Comparison of ENCODE assay signal across 12 mouse cellular contexts in genomic region chr17:25224586-25225222, GRCm38 (mm10). TPM values are rescaled to one million over a fixed set of nuclear protein-coding genes. Genes with fewer than 3 reads are reported as not detected.
A peak's percentile ranks its signal among the peaks of the same experiment; 100 is the strongest.
DNase-seq lines count a peak whose midpoint lies in the region; ATAC-seq and TF ChIP-seq lines count a peak whose summit lies in the region.
"Had no signal": no experiment of that assay in that cellular context is flagged by ENCODE, and none has a peak within 500 bp of the region (broad histone marks: within the 10 kb centered on the region; RNA-seq: fewer than 3 reads in every experiment).

No protein-coding gene starts in this region.

- no peak for ATAC-seq in heart, embryonic 13.5 days (ENCODE audit: extremely low read depth, insufficient number of reproducible peaks, low FRiP score, low TSS enrichment)
- peak; percentile 86 for ATAC-seq in inflammation-experienced regulatory T-cells, adult 6 months
- no peak for ATAC-seq in neural tube, embryonic 15.5 days (ENCODE audit: low FRiP score)
- no peak for ATAC-seq in midbrain, embryonic 14.5 days (ENCODE audit: low FRiP score, low TSS enrichment)
- ATAC-seq: forebrain, embryonic 15.5 days had no signal

- peak overlapping the region; percentile 77; the same call in 1 of the 2 replicates for H3K27ac ChIP-seq in heart, embryonic 13.5 days (replicated peaks)
- peak overlapping the region; percentile 73 for H3K27ac ChIP-seq in small intestine, adult 2 months (ENCODE audit: insufficient read depth, low read depth, low read length)
- H3K27ac ChIP-seq in midbrain, embryonic 10.5 days (replicated peaks): no peak overlapping the region
- H3K27ac ChIP-seq in neural tube, embryonic 15.5 days (replicated peaks): no peak overlapping the region
- no peak overlapping the region for H3K27ac ChIP-seq in midbrain, embryonic 14.5 days (replicated peaks; ENCODE audit: low read depth, low read length)
- H3K27ac ChIP-seq: forebrain, embryonic 15.5 days had no signal

- TF ChIP-seq POLR2A in small intestine, adult 2 months (IDR thresholded peaks at IDR 0.05; ENCODE audit: low read depth, low read length): no peak

- peak overlapping the region; percentile 69; the same call in 1 of the 2 replicates for H3K9ac ChIP-seq in heart, embryonic 13.5 days
- H3K9ac ChIP-seq in neural tube, embryonic 15.5 days (replicated peaks): no peak overlapping the region
- H3K9ac ChIP-seq in midbrain, embryonic 14.5 days (replicated peaks; ENCODE audit: low read length): no peak overlapping the region
- H3K9ac ChIP-seq: forebrain, embryonic 15.5 days had no signal

- H3K9me3 ChIP-seq in heart, embryonic 13.5 days: no peaks in the 10 kb centered on the region
- no peaks in the 10 kb centered on the region for H3K9me3 ChIP-seq in midbrain, embryonic 10.5 days (replicated peaks)
- H3K9me3 ChIP-seq in neural tube, embryonic 15.5 days (replicated peaks): no peaks in the 10 kb centered on the region
- no peaks in the 10 kb centered on the region for H3K9me3 ChIP-seq in midbrain, embryonic 14.5 days (ENCODE audit: control insufficient read depth, low read length)
- H3K9me3 ChIP-seq: forebrain, embryonic 15.5 days had no signal

- DNase-seq in heart, postnatal 4 days: no peak
- peak; percentile 78 for DNase-seq in CD4-positive, CD25-positive, alpha-beta regulatory T cell, adult 2 months (ENCODE audit: low read depth, low spot score)
- no peak for DNase-seq in midbrain, embryonic 10.5 days (ENCODE audit: low spot score)
- DNase-seq in midbrain, embryonic 14.5 days: no peak
- DNase-seq: kidney, adult 11 months; left cerebral cortex, postnatal 4 days; spleen, adult 18-20 months had no signal

- H3K4me1 ChIP-seq in heart, embryonic 13.5 days: peaks cover 18% of the 10 kb centered on the region
- H3K4me1 ChIP-seq in small intestine, adult 2 months (ENCODE audit: control insufficient read depth, insufficient read depth, insufficient read length, low read length): peaks cover 2% of the 10 kb centered on the region; the same call in 1 of the 2 replicates
- peaks cover 20% of the 10 kb centered on the region for H3K4me1 ChIP-seq in midbrain, embryonic 10.5 days
- peaks cover 28% of the 10 kb centered on the region for H3K4me1 ChIP-seq in neural tube, embryonic 15.5 days
- peaks cover 10% of the 10 kb centered on the region; the same call in 1 of the 2 replicates for H3K4me1 ChIP-seq in midbrain, embryonic 14.5 days (ENCODE audit: control insufficient read depth, insufficient read depth, low read length)

- 0 out of 2 replicates have a peak, but pooled peaks cover 4% of the 10 kb centered on the region for H3K27me3 ChIP-seq in heart, embryonic 13.5 days (replicated peaks)
- no peaks in the 10 kb centered on the region for H3K27me3 ChIP-seq in small intestine, adult 2 months (ENCODE audit: control insufficient read depth, insufficient read depth, low read length)
- peaks cover 13% of the 10 kb centered on the region for H3K27me3 ChIP-seq in midbrain, embryonic 10.5 days (ENCODE audit: low read depth, poor library complexity, severe bottlenecking)
- H3K27me3 ChIP-seq in neural tube, embryonic 15.5 days (replicated peaks): no peaks in the 10 kb centered on the region
- H3K27me3 ChIP-seq in midbrain, embryonic 14.5 days (ENCODE audit: control insufficient read depth, insufficient read depth, low read length): no peaks in the 10 kb centered on the region
- H3K27me3 ChIP-seq: forebrain, embryonic 15.5 days had no signal

- WGBS in heart, embryonic 13.5 days: 79% methylated on average over 7 of the region's 7 CpGs
- WGBS in small intestine, adult 2 months: 80% methylated on average over 7 of the region's 7 CpGs
- WGBS in midbrain, embryonic 10.5 days: 87% methylated on average over 7 of the region's 7 CpGs
- WGBS in neural tube, embryonic 15.5 days: 88% methylated on average over 7 of the region's 7 CpGs
- 90% methylated on average over 7 of the region's 7 CpGs for WGBS in midbrain, embryonic 14.5 days

- peak overlapping the region; percentile 61 for H3K4me3 ChIP-seq in heart, embryonic 13.5 days
- H3K4me3 ChIP-seq in small intestine, adult 2 months (ENCODE audit: low read depth, low read length): no peak overlapping the region
- H3K4me3 ChIP-seq in midbrain, embryonic 10.5 days: no peak overlapping the region; the same call in 1 of the 2 replicates
- H3K4me3 ChIP-seq in neural tube, embryonic 15.5 days (replicated peaks): no peak overlapping the region
- H3K4me3 ChIP-seq in midbrain, embryonic 14.5 days (replicated peaks; ENCODE audit: low read depth, low read length): no peak overlapping the region
- H3K4me3 ChIP-seq: forebrain, embryonic 15.5 days had no signal

- TF ChIP-seq CTCF in small intestine, adult 2 months (IDR thresholded peaks at IDR 0.05; ENCODE audit: extremely low read depth, insufficient read length, insufficient replicate concordance, low read depth, low read length): no peak

- H3K36me3 ChIP-seq in heart, embryonic 13.5 days: peaks cover 46% of the 10 kb centered on the region
- H3K36me3 ChIP-seq in small intestine, adult 2 months (ENCODE audit: control insufficient read depth, insufficient read depth, low read length): peaks cover 3% of the 10 kb centered on the region; the same call in 1 of the 2 replicates
- peaks cover 21% of the 10 kb centered on the region for H3K36me3 ChIP-seq in midbrain, embryonic 10.5 days
- peaks cover 29% of the 10 kb centered on the region for H3K36me3 ChIP-seq in neural tube, embryonic 15.5 days
- peaks cover 26% of the 10 kb centered on the region for H3K36me3 ChIP-seq in midbrain, embryonic 14.5 days (ENCODE audit: control insufficient read depth, insufficient read depth, low read length)
- H3K36me3 ChIP-seq: forebrain, embryonic 15.5 days had no signal

- H3K4me2 ChIP-seq in heart, embryonic 13.5 days: peak overlapping the region; percentile 87
- no peak overlapping the region for H3K4me2 ChIP-seq in neural tube, embryonic 15.5 days
- H3K4me2 ChIP-seq in midbrain, embryonic 14.5 days (ENCODE audit: low read length): no peak overlapping the region
- H3K4me2 ChIP-seq: forebrain, embryonic 15.5 days had no signal

RNA-seq across cellular contexts. Expression of gene Gnptg, which starts 15.2 kb away (rescaled TPM):
- polyA plus RNA-seq in heart, embryonic 13.5 days (2015; fragmentation: Nextera tagmentation; extraction: Ambion mirVana): 27.9 and 28.2 TPM in 2 replicates
- total RNA-seq in heart, postnatal 4 days (2021): 10 to 100 TPM; 11.2 to 14.9 TPM
- 10 to 100 TPM; 43.0 to 79.2 (median 61.5) TPM for polyA plus RNA-seq in inflammation-experienced regulatory T-cells, adult 6 months (2017; shearing (Covaris generic))
- 21.0 and 29.3 TPM in 2 replicates for polyA plus RNA-seq in small intestine, adult 2 months (2012; rRNA removed)
- 67.0 and 75.3 TPM in 2 replicates for polyA plus RNA-seq in midbrain, embryonic 10.5 days (2016; fragmentation: Nextera tagmentation; extraction: Ambion mirVana)
- polyA plus RNA-seq in neural tube, embryonic 15.5 days (2015; fragmentation: Nextera tagmentation; extraction: Ambion mirVana): 99.6 and 110 TPM in 2 replicates
- 79.0 and 83.9 TPM in 2 replicates for polyA plus RNA-seq in midbrain, embryonic 14.5 days (2014; fragmentation: Nextera tagmentation; extraction: Ambion mirVana)

RNA-seq across cellular contexts. Expression of gene Tsr3, which starts 15.3 kb away (rescaled TPM):
- polyA plus RNA-seq in heart, embryonic 13.5 days (2015; fragmentation: Nextera tagmentation; extraction: Ambion mirVana): 27.4 and 31.7 TPM in 2 replicates
- 10 to 100 TPM; 12.7 to 14.0 TPM for total RNA-seq in heart, postnatal 4 days (2021)
- 10 to 100 TPM; 30.9 to 35.3 (median 31.4) TPM for polyA plus RNA-seq in inflammation-experienced regulatory T-cells, adult 6 months (2017; shearing (Covaris generic))
- 6.8 and 13.3 TPM in 2 replicates for polyA plus RNA-seq in small intestine, adult 2 months (2012; rRNA removed)
- 74.6 and 80.4 TPM in 2 replicates for polyA plus RNA-seq in midbrain, embryonic 10.5 days (2016; fragmentation: Nextera tagmentation; extraction: Ambion mirVana)
- 57.8 and 60.2 TPM in 2 replicates for polyA plus RNA-seq in neural tube, embryonic 15.5 days (2015; fragmentation: Nextera tagmentation; extraction: Ambion mirVana)
- polyA plus RNA-seq in midbrain, embryonic 14.5 days (2014; fragmentation: Nextera tagmentation; extraction: Ambion mirVana): 52.1 and 56.9 TPM in 2 replicates

RNA-seq across cellular contexts. Expression of gene Baiap3, which starts 31.5 kb away (rescaled TPM):
- 0.57 and 0.69 TPM in 2 replicates for polyA plus RNA-seq in heart, embryonic 13.5 days (2015; fragmentation: Nextera tagmentation; extraction: Ambion mirVana)
- under 1 TPM; 0.14 to 0.31 TPM for total RNA-seq in heart, postnatal 4 days (2021)
- polyA plus RNA-seq in inflammation-experienced regulatory T-cells, adult 6 months (2017; shearing (Covaris generic)): 10 to 100 TPM in 2 of 3 experiments, 1 to 10 TPM in 1; 2.6 to 42.7 (median 10.9) TPM
- polyA plus RNA-seq in small intestine, adult 2 months (2012; rRNA removed): 10.1 TPM in 2 replicates
- 2.3 and 2.4 TPM in 2 replicates for polyA plus RNA-seq in midbrain, embryonic 10.5 days (2016; fragmentation: Nextera tagmentation; extraction: Ambion mirVana)
- polyA plus RNA-seq in neural tube, embryonic 15.5 days (2015; fragmentation: Nextera tagmentation; extraction: Ambion mirVana): 9.9 and 10.3 TPM in 2 replicates
- polyA plus RNA-seq in midbrain, embryonic 14.5 days (2014; fragmentation: Nextera tagmentation; extraction: Ambion mirVana): 11.6 and 17.7 TPM in 2 replicates

RNA-seq across cellular contexts. Expression of gene Unkl, which starts 36.5 kb away (rescaled TPM):
- polyA plus RNA-seq in heart, embryonic 13.5 days (2015; fragmentation: Nextera tagmentation; extraction: Ambion mirVana): 4.3 and 4.5 TPM in 2 replicates
- 10 to 100 TPM in 1 of 2 experiments, 1 to 10 TPM in 1; 8.5 to 10.4 TPM for total RNA-seq in heart, postnatal 4 days (2021)
- 10 to 100 TPM; 22.2 to 31.4 (median 23.3) TPM for polyA plus RNA-seq in inflammation-experienced regulatory T-cells, adult 6 months (2017; shearing (Covaris generic))
- 7.1 and 11.7 TPM in 2 replicates for polyA plus RNA-seq in small intestine, adult 2 months (2012; rRNA removed)
- polyA plus RNA-seq in midbrain, embryonic 10.5 days (2016; fragmentation: Nextera tagmentation; extraction: Ambion mirVana): 8.4 and 9.7 TPM in 2 replicates
- polyA plus RNA-seq in neural tube, embryonic 15.5 days (2015; fragmentation: Nextera tagmentation; extraction: Ambion mirVana): 14.1 and 14.8 TPM in 2 replicates
- 9.2 and 9.5 TPM in 2 replicates for polyA plus RNA-seq in midbrain, embryonic 14.5 days (2014; fragmentation: Nextera tagmentation; extraction: Ambion mirVana)

RNA-seq across cellular contexts. Expression of gene BC003965, which starts 40.4 kb away (rescaled TPM):
- polyA plus RNA-seq in heart, embryonic 13.5 days (2015; fragmentation: Nextera tagmentation; extraction: Ambion mirVana): 22.0 and 25.2 TPM in 2 replicates
- total RNA-seq in heart, postnatal 4 days (2021): 10 to 100 TPM; 14.4 to 17.5 TPM
- 10 to 100 TPM; 12.9 to 16.3 (median 13.2) TPM for polyA plus RNA-seq in inflammation-experienced regulatory T-cells, adult 6 months (2017; shearing (Covaris generic))
- polyA plus RNA-seq in small intestine, adult 2 months (2012; rRNA removed): 5.4 and 6.3 TPM in 2 replicates
- 37.3 and 37.7 TPM in 2 replicates for polyA plus RNA-seq in midbrain, embryonic 10.5 days (2016; fragmentation: Nextera tagmentation; extraction: Ambion mirVana)
- polyA plus RNA-seq in neural tube, embryonic 15.5 days (2015; fragmentation: Nextera tagmentation; extraction: Ambion mirVana): 31.5 and 31.7 TPM in 2 replicates
- 33.6 and 34.3 TPM in 2 replicates for polyA plus RNA-seq in midbrain, embryonic 14.5 days (2014; fragmentation: Nextera tagmentation; extraction: Ambion mirVana)

Comparison
In these comparisons a context has a peak if more than half of its experiments do, and no peak if none do; other contexts are left out.
1. H3K27ac ChIP-seq: peak in heart, embryonic 13.5 days (single experiment) and small intestine, adult 2 months (single experiment); none in midbrain, embryonic 10.5 days (single experiment), neural tube, embryonic 15.5 days (single experiment) and midbrain, embryonic 14.5 days (single experiment).